Mouse (Mus musculus) thymus, adult 2 months (tissue): ENCODE data around the gene Fam214a.

Experiments used
- CTCF ChIP-seq: fragments of 200-500 bp; IDR thresholded peaks from 2 replicates; pipeline ENCODE4 v1.5.1; 2012; ENCODE audit warnings: mild to moderate bottlenecking, control low read depth, low read length, moderate library complexity, borderline replicate concordance; ENCODE audit not compliant: control insufficient read depth, poor library complexity, insufficient read depth; ENCODE audit errors: extremely low read depth
- POLR2A ChIP-seq: fragments of 200-500 bp; IDR thresholded peaks from 2 replicates; pipeline ENCODE4 v1.6.1; 2012; ENCODE audit warnings: mild to moderate bottlenecking, low read length, control low read depth, moderate library complexity; ENCODE audit not compliant: control insufficient read depth, poor library complexity, insufficient read depth; ENCODE audit errors: extremely low read depth

DNA sequence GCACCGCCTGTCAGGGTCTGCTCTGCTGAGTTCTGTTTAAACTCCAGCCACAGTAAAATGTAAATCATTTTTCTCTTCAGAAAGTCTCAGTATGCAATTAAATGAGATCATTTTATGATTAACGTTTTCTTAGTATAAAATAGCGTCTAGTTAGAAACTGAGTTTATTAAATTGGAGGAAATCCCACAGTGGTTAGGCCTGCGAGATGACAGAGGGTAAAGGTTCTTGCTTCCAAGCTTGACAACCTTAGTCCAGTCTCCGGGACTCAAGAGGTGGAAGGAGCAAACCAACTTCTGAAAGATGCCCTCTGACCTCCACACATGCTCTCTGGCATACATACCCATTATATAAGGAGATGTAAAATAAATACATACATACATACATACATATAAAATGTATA is 102.4 kb downstream of the Fam214a start:
- no peak for TF ChIP-seq POLR2A
- no peak for TF ChIP-seq CTCF
